Mouse (Mus musculus) NIH3T3 (cell line): ENCODE results near the gene Car8.
"Not testable (repeated sequence)": the region's sequence is repeated elsewhere in the genome, so short reads cannot be mapped to it uniquely, and the experiment has no call there.

Experiments used
- DNase-seq: peaks from one replicate; pipeline ENCODE4 v3.0.0-alpha.2; 2012; ENCODE audit warnings: low read depth

Gene Car8

DNA sequence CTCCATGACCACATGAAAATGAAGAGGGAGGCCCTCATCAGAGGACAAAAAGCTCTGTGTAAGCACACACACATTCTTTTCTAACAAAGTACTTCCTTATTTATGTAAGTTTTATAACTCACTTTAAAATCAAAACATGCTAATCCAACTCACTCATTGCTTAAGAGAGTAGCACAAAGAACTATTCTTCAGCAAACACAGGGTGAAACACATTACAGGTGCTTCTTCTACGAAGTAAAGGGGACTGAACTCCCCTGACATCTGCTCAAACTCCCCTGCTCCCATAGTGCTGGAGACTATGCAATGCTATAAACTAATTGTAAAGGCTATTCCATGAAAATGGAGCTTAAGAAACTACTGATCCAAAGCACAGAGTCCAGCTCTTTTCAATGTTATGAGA, 35.5 kb downstream of the Car8 start:
- DNase-seq, result no peak

DNA sequence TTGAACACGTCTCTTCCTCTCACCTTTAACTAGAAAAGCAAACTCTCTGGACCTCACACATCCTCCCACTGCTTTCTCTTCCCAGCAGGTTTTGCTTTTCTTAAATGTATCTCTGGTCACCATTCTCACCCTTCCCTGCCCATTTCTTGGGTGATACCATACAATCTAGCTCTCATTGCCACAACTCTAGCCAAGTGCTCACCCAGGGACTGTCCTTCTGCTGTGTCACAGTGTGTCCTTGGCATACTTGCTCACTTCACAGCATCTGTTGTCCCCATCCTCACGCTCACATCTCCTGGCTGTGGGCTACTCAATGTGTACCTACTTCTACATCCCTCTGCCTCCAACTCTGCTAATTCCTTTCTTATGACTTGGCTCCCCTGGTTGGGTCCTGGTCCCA, 37.2 kb downstream of the Car8 start:
- DNase-seq, result no peak

- DNase-seq, result peak; percentile 2
Observed at GRCm38 (mm10) chr4:8200081-8200480, 38.8 kb downstream of the Car8 start.

GRCm38 (mm10) chr4:8198033-8198432, 40.8 kb downstream of the Car8 start:
- DNase-seq, result no peak

DNA sequence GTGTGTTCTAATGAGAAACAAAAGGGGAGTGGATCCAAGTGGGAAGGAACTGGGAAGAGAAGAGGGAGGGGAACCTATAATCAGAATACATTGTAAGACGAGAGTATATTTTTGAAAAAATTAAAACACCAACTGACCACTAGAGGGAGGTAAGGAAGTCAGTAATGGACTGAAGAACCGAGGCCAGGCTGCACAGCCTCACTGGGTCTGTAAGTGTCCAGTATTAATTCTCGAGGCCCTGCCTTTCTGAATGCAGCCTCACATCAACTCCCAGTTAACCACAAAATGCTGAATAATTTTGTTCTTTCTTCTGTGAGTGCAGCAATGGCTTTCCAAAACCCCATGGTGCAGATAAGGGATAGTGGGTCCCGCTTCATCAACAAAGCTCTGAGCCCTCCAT, 48.4 kb downstream of the Car8 start:
- peak; percentile 11 for DNase-seq

GRCm38 (mm10) chr4:8186921-8187687, 51.7 kb downstream of the Car8 start:
- DNase-seq, result no peak

GRCm38 (mm10) chr4:8180576-8180975, 58.3 kb downstream of the Car8 start:
- no peak for DNase-seq

GRCm38 (mm10) chr4:8154589-8155198, 84.1 kb downstream of the Car8 start:
- DNase-seq, result no peak

GRCm38 (mm10) chr4:8153926-8154325, 84.9 kb downstream of the Car8 start:
- DNase-seq, result not testable (repeated sequence)

DNA sequence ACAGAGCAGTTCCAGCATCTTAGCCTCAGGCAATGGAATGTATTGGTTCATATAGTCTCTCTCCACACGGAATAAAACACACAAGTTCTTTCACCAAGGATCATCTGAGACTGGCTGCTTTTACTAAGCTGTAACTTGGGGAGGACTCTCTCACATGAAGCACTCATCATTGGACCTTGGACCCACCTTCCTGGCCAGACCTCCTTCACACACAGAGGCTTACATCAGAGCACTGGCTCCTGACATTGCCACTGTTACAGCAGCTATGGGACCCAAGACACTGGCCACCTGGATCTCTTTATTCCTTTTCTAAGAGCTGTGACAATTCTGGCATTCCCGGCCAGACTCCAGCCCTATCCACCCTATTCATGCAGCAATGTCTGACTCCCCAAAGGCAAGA, 101.4 kb downstream of the Car8 start:
- DNase-seq, result no peak

- DNase-seq, result no peak
Observed at GRCm38 (mm10) chr4:8132024-8132423, 106.8 kb downstream of the Car8 start.

- DNase-seq, result no peak
Observed at GRCm38 (mm10) chr4:8113558-8113957, 125.3 kb downstream of the Car8 start.

DNA sequence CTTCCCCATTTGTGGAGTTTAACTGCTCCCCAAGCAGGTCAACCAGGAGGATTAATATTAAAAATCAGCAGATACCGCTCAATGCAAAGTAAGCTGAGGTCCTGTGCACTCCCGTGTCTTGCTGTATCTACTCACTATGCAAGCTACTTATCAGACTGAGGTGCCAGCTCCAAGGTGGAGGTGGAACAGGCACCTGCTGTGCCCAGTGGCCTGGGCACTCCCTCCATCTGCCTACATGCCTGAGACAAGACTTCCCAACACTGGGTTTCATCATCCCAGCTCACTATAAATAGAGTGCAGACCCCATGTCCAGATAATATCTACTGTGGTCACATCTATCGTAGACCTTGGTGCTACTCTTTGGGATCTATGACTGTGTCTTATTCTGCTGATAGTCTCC, 127.0 kb downstream of the Car8 start:
- DNase-seq, result no peak

DNA sequence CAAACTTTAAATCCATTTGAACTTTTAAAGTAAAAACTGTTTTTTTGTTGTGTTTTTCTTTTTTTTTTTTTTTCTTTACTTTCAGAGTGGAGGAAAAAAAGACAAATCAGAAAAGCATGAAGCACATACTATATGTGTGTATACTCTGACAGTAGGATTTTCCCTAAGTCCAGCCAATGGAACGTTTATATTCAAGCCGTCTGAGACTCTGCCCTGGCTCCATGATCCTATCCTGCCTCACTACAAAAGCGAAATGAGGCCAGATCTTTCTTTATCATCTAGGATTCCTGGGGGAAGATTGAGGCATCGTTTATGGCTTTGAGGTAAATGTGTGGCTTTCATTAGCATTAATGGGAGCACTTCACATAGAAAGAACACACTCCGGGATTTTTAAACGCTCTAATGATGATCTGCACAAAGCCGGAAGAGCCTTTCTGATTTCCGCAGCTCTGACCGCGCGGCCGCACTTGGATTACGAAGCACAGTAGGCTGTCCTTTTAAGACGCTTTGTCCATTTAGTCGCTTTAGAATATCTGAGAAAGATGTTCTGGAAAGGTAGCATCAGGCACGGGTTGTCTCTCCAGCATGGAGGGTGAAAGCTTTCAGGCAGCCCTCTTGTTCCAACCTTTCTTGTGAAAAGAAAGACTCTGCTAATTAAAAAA, 128.8 kb downstream of the Car8 start:
- DNase-seq, result no peak

DNA sequence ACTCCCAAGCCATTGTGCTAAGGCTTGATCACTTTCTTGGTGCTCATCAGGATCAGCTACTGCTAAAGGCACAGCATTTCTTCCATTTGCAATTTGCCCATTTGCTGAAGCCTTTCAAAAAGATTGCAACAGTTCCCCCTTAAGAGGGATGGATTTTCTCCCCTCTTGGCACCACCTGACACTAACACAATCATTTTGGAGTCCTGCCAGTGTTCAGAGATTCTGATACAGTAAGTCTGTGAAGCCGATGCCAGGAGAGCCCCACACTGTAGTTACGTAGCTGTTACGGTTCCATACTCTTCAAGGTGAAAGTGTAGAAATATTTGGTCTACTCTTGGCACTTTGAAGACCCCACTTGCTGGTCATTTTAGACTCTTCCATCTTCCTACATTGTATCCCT, 137.4 kb downstream of the Car8 start:
- no peak for DNase-seq

- DNase-seq, result no peak
Observed at GRCm38 (mm10) chr4:8098084-8098483, 140.8 kb downstream of the Car8 start.

- DNase-seq, result no peak
Observed at GRCm38 (mm10) chr4:8097683-8098082, 141.2 kb downstream of the Car8 start.

DNA sequence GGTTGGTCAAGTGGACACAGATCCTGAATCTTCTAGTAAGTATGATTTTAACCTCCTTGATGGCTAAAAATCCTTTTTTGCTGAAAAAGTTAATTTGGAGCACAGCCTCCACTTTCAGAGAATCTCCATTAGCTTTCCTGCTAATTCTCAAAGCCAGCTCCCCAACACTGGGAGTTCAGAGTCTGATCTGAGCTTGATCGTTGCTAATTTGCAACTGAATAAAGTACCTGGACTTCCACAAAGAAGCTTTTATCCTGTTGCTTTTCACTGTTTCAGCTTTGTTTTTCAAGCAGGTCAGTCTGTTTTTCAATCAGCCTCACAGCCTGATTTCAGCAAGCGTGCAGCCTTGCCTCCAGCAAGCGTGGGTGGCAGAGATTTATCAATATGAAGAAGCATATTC, 145.3 kb downstream of the Car8 start:
- DNase-seq, result not testable (repeated sequence)
